Mouse (Mus musculus) CD4-positive, CD25-positive, alpha-beta regulatory T cell, adult 2 months (primary cell): ENCODE results near the gene Rimklb.

Source experiments
- DNase-seq: peaks from one replicate; pipeline ENCODE4 v3.0.0-alpha.2; 2012; ENCODE audit warnings: low read depth, low spot score

Gene Rimklb

GRCm38 (mm10) chr6:122427456-122427855, 71.1 kb downstream of the Rimklb start:
- DNase-seq = no peak

GRCm38 (mm10) chr6:122417015-122417414, 81.5 kb downstream of the Rimklb start:
- DNase-seq = no peak

- DNase-seq = no peak
Measured at GRCm38 (mm10) chr6:122416347-122416746, 82.2 kb downstream of the Rimklb start.

GRCm38 (mm10) chr6:122411281-122411680, 87.3 kb downstream of the Rimklb start:
- no peak for DNase-seq

GRCm38 (mm10) chr6:122402240-122402639, 96.3 kb downstream of the Rimklb start:
- peak; percentile 57 for DNase-seq

- no peak for DNase-seq
Measured at GRCm38 (mm10) chr6:122400263-122400662, 98.3 kb downstream of the Rimklb start.
